Mouse (Mus musculus) lung, embryonic 14.5 days (tissue): Measurements from ENCODE around the gene Dnaaf3. TPM values are rescaled to one million over a fixed set of nuclear protein-coding genes. Genes with fewer than 3 reads are reported as not detected.

Experiments used
- ATAC-seq: fragments of 200-750 bp; cut with Nextera tagmentation; 2 replicates; pipeline ENCODE4 v1.8.0; 2017; ENCODE audit warnings: mild to moderate bottlenecking, moderate TSS enrichment, moderate library complexity; ENCODE audit not compliant: insufficient read depth
- DNase-seq: peaks from one replicate; pipeline ENCODE4 v3.0.0-alpha.2; 2015
- H3K27ac ChIP-seq: fragments of 300-500 bp; sonication (generic); 2 replicates; pipeline ENCODE4 v1.5.1; 2014; ENCODE audit warnings: low read depth, mild to moderate bottlenecking, moderate library complexity
- H3K27me3 ChIP-seq: fragments of 300-500 bp; sonication (generic); 2 replicates; pipeline ENCODE4 v1.6.1; 2014; ENCODE audit warnings: low read length, control low read depth; ENCODE audit not compliant: insufficient read depth
- H3K36me3 ChIP-seq: fragments of 300-500 bp; sonication (generic); 2 replicates; pipeline ENCODE4 v1.6.1; 2014; ENCODE audit warnings: control low read depth; ENCODE audit not compliant: insufficient read depth
- H3K4me1 ChIP-seq: fragments of 300-500 bp; sonication (generic); 2 replicates; pipeline ENCODE4 v1.6.1; 2014; ENCODE audit warnings: antibody characterized with exemption, control low read depth; ENCODE audit not compliant: insufficient read depth
- H3K4me2 ChIP-seq: fragments of 300-500 bp; sonication (generic); 2 replicates; pipeline ENCODE4 v1.6.1; 2014; ENCODE audit warnings: mild to moderate bottlenecking
- H3K4me3 ChIP-seq: fragments of 300-500 bp; sonication (generic); 2 replicates; pipeline ENCODE4 v1.5.1; 2014; ENCODE audit warnings: low read depth, low read length
- H3K9ac ChIP-seq: fragments of 300-500 bp; sonication (generic); 2 replicates; pipeline ENCODE4 v1.6.1; 2014
- H3K9me3 ChIP-seq: fragments of 300-500 bp; sonication (generic); 2 replicates; pipeline ENCODE4 v1.6.1; 2016; ENCODE audit warnings: low read depth, low read length, control low read depth
- CTCF ChIP-seq: IDR thresholded peaks from 2 replicates; pipeline ENCODE4 v1.5.1; 2016; ENCODE audit warnings: antibody characterized with exemption, low read depth
- WGBS: fragments of 180-500 bp; shearing (Covaris S2); extraction: QIAGEN DNeasy Blood & Tissue Kit; methylation state at CpG from one replicate; pipeline ENCODE4 v1.1.7; 2014; 5-methylcytosine and 5-hydroxymethylcytosine counted together
- polyA plus RNA-seq: library from polyadenylated mRNA; unstranded; fragments of >200 nt; fragmentation: Nextera tagmentation; extraction: Ambion mirVana; gene quantifications from 2 replicates; pipeline ENCODE4 v1.2.1, GENCODE M21; 2014

The Dnaaf3 gene
- polyA plus RNA-seq, 1 experiment from 2014 or later, result 1.2 TPM

GRCm38 (mm10) chr7:4521231-4522003 lies 10.8 kb downstream of the Dnaaf3 start:
- Histone ChIP-seq H3K9me3 (no peaks in the 10 kb centered on the region), H3K27ac (peak overlapping the region; percentile 36; the same call in 1 of the 2 replicates), H3K4me3 (peak overlapping the region; percentile 24), H3K36me3 (no peaks in the 10 kb centered on the region), H3K4me2 (peak overlapping the region; percentile 58), H3K9ac (peak overlapping the region; percentile 40; the same call in 1 of the 2 replicates), H3K4me1 (0 out of 2 replicates have a peak, but pooled peaks cover 3% of the 10 kb centered on the region), H3K27me3 (no peaks in the 10 kb centered on the region)
- WGBS, result 33% methylated on average over 31 of the region's 32 CpGs
- DNase-seq (peak; percentile 43), ATAC-seq (no peak)
- TF ChIP-seq CTCF, result peak; percentile 23; the same call in 1 of the 2 replicates

- TF ChIP-seq CTCF, result no peak
- Histone ChIP-seq H3K27me3 (no peaks in the 10 kb centered on the region), H3K9ac (no peak overlapping the region), H3K4me1 (0 out of 2 replicates have a peak, but pooled peaks cover 3% of the 10 kb centered on the region), H3K4me3 (no peak overlapping the region), H3K36me3 (no peaks in the 10 kb centered on the region), H3K27ac (no peak overlapping the region), H3K4me2 (no peak overlapping the region), H3K9me3 (no peaks in the 10 kb centered on the region)
- DNase-seq, result no peak
- 60% methylated on average over 1 of the region's 1 CpGs for WGBS
- no peak for ATAC-seq
These were observed 13.8 kb downstream of the Dnaaf3 start for GRCm38 (mm10) chr7:4518487-4518886.

GRCm38 (mm10) chr7:4516332-4517050 lies 15.8 kb downstream of the Dnaaf3 start, which contains the start of gene Tnnt1:
Gene Tnnt1, minus strand, starts transcription at chr7:4516382.
- no peaks in the 10 kb centered on the region for H3K9me3 ChIP-seq
- TF ChIP-seq CTCF, result no peak
- H3K4me3 ChIP-seq, result no peak within 1 kb of the TSS
- 18% methylated on average over 4 of the region's 4 CpGs for WGBS
- H3K27me3 ChIP-seq, result no peaks in the 10 kb centered on the region
- H3K27ac ChIP-seq, result 0 out of 2 replicates have a peak within 1 kb of the TSS, but pooled peaks have one; percentile 9
- H3K4me2 ChIP-seq, result no peak within 1 kb of the TSS
- no peak within 1 kb of the TSS for H3K9ac ChIP-seq
- ATAC-seq, result no peak
- no peaks in the 10 kb centered on the region for H3K36me3 ChIP-seq
- no peak for DNase-seq
- 0 out of 2 replicates have a peak, but pooled peaks cover 3% of the 10 kb centered on the region for H3K4me1 ChIP-seq

GRCm38 (mm10) chr7:4515853-4516252 lies 16.4 kb downstream of the Dnaaf3 start:
- Histone ChIP-seq H3K27me3 (no peaks in the 10 kb centered on the region), H3K4me3 (no peak overlapping the region), H3K9me3 (no peaks in the 10 kb centered on the region), H3K4me2 (no peak overlapping the region), H3K36me3 (no peaks in the 10 kb centered on the region), H3K27ac (no peak overlapping the region), H3K4me1 (peaks cover 2% of the 10 kb centered on the region; the same call in 1 of the 2 replicates), H3K9ac (no peak overlapping the region)
- no peak for TF ChIP-seq CTCF
- DNase-seq (no peak), ATAC-seq (no peak)
- 49% methylated on average over 5 of the region's 6 CpGs for WGBS

GRCm38 (mm10) chr7:4513829-4514712 lies 18.2 kb downstream of the Dnaaf3 start:
- Histone ChIP-seq H3K27ac (peak overlapping the region; percentile 72; the same call in 1 of the 2 replicates), H3K4me1 (no peaks in the 10 kb centered on the region; the same call in 1 of the 2 replicates), H3K36me3 (no peaks in the 10 kb centered on the region), H3K4me3 (no peak overlapping the region), H3K9me3 (no peaks in the 10 kb centered on the region), H3K4me2 (peak overlapping the region; percentile 7; the same call in 1 of the 2 replicates), H3K9ac (no peak overlapping the region; the same call in 1 of the 2 replicates), H3K27me3 (no peaks in the 10 kb centered on the region)
- DNase-seq (peak; percentile 70), ATAC-seq (peak; percentile 36; the same call in 1 of the 2 replicates)
- WGBS, result 43% methylated on average over 6 of the region's 6 CpGs
- TF ChIP-seq CTCF, result no peak

- H3K4me2 ChIP-seq, result no peak overlapping the region
- peak; percentile 71 for DNase-seq
- H3K9me3 ChIP-seq, result no peaks in the 10 kb centered on the region
- no peaks in the 10 kb centered on the region for H3K27me3 ChIP-seq
- no peak overlapping the region for H3K9ac ChIP-seq
- TF ChIP-seq CTCF, result peak; percentile 86
- no peak for ATAC-seq
- WGBS, result 31% methylated on average over 13 of the region's 13 CpGs
- no peak overlapping the region for H3K4me3 ChIP-seq
- H3K27ac ChIP-seq, result peak overlapping the region; percentile 72; the same call in 1 of the 2 replicates
- no peaks in the 10 kb centered on the region for H3K36me3 ChIP-seq
- H3K4me1 ChIP-seq, result no peaks in the 10 kb centered on the region; the same call in 1 of the 2 replicates
These were observed 19.0 kb downstream of the Dnaaf3 start for GRCm38 (mm10) chr7:4513236-4513635.
